Mouse (Mus musculus): ENCODE measurements at regions not wholly inside any gene's neighbourhood (a gene's known extent, or its start where the extent isn't known, plus 50 kb on each side); places are given as distances from the start of the nearest gene placed in this dataset.

- no peak for DNase-seq
- Histone ChIP-seq H3K4me1 (ENCODE audit: control insufficient read depth, insufficient read depth, low read length) (no peaks in the 10 kb centered on the region), H3K9ac (replicated peaks; ENCODE audit: low read length) (no peak overlapping the region), H3K27ac (replicated peaks; ENCODE audit: low read depth, low read length) (no peak overlapping the region), H3K36me3 (ENCODE audit: control insufficient read depth, insufficient read depth, low read length) (no peaks in the 10 kb centered on the region), H3K4me2 (ENCODE audit: low read length) (no peak overlapping the region), H3K4me3 (replicated peaks; ENCODE audit: low read depth, low read length) (no peak overlapping the region), H3K9me3 (ENCODE audit: control insufficient read depth, low read length) (no peaks in the 10 kb centered on the region), H3K27me3 (ENCODE audit: control insufficient read depth, insufficient read depth, low read length) (no peaks in the 10 kb centered on the region)
- no peak for ATAC-seq (ENCODE audit: low FRiP score, low TSS enrichment)
- WGBS, result 89% methylated on average over 1 of the region's 1 CpGs
Observed at GRCm38 (mm10) chr11:90855731-90856130, 167.6 kb upstream of the Tom1l1 start.

GRCm38 (mm10) chr11:90855324-90855723 lies 167.2 kb upstream of the Tom1l1 start:
- DNase-seq, result peak; percentile 44
- no peak overlapping the region for H3K4me2 ChIP-seq (ENCODE audit: low read length)
- no peak overlapping the region for H3K27ac ChIP-seq (replicated peaks; ENCODE audit: low read depth, low read length)
- H3K9me3 ChIP-seq (ENCODE audit: control insufficient read depth, low read length), result no peaks in the 10 kb centered on the region
- WGBS, result 20% methylated on average over 3 of the region's 3 CpGs
- H3K4me1 ChIP-seq (ENCODE audit: control insufficient read depth, insufficient read depth, low read length), result no peaks in the 10 kb centered on the region
- H3K4me3 ChIP-seq (replicated peaks; ENCODE audit: low read depth, low read length), result no peak overlapping the region
- no peaks in the 10 kb centered on the region for H3K27me3 ChIP-seq (ENCODE audit: control insufficient read depth, insufficient read depth, low read length)
- no peak overlapping the region for H3K9ac ChIP-seq (replicated peaks; ENCODE audit: low read length)
- H3K36me3 ChIP-seq (ENCODE audit: control insufficient read depth, insufficient read depth, low read length), result no peaks in the 10 kb centered on the region
- ATAC-seq (ENCODE audit: low FRiP score, low TSS enrichment), result no peak

- no peak overlapping the region for H3K27ac ChIP-seq (replicated peaks; ENCODE audit: low read depth, low read length)
- no peak overlapping the region for H3K4me2 ChIP-seq (ENCODE audit: low read length)
- H3K9me3 ChIP-seq (ENCODE audit: control insufficient read depth, low read length), result no peaks in the 10 kb centered on the region
- H3K36me3 ChIP-seq (ENCODE audit: control insufficient read depth, insufficient read depth, low read length), result no peaks in the 10 kb centered on the region
- H3K27me3 ChIP-seq (ENCODE audit: control insufficient read depth, insufficient read depth, low read length), result no peaks in the 10 kb centered on the region
- H3K9ac ChIP-seq (replicated peaks; ENCODE audit: low read length), result no peak overlapping the region
- no peak for ATAC-seq (ENCODE audit: low FRiP score, low TSS enrichment)
- DNase-seq, result no peak
- no peak overlapping the region for H3K4me3 ChIP-seq (replicated peaks; ENCODE audit: low read depth, low read length)
- no peaks in the 10 kb centered on the region for H3K4me1 ChIP-seq (ENCODE audit: control insufficient read depth, insufficient read depth, low read length)
Observed at GRCm38 (mm10) chr11:90851221-90851620, 163.1 kb upstream of the Tom1l1 start.

- DNase-seq (peak; percentile 31), ATAC-seq (ENCODE audit: low FRiP score, low TSS enrichment) (no peak)
- no peaks in the 10 kb centered on the region for H3K4me1 ChIP-seq (ENCODE audit: control insufficient read depth, insufficient read depth, low read length)
- no peaks in the 10 kb centered on the region for H3K36me3 ChIP-seq (ENCODE audit: control insufficient read depth, insufficient read depth, low read length)
- H3K9me3 ChIP-seq (ENCODE audit: control insufficient read depth, low read length), result peaks cover 5% of the 10 kb centered on the region; the same call in 1 of the 2 replicates
- H3K4me3 ChIP-seq (replicated peaks; ENCODE audit: low read depth, low read length), result no peak overlapping the region
- no peak overlapping the region for H3K27ac ChIP-seq (replicated peaks; ENCODE audit: low read depth, low read length)
- WGBS, result 84% methylated on average over 6 of the region's 6 CpGs
- no peaks in the 10 kb centered on the region for H3K27me3 ChIP-seq (ENCODE audit: control insufficient read depth, insufficient read depth, low read length)
- no peak overlapping the region for H3K9ac ChIP-seq (replicated peaks; ENCODE audit: low read length)
- no peak overlapping the region for H3K4me2 ChIP-seq (ENCODE audit: low read length)
Observed at GRCm38 (mm10) chr11:90844925-90845319, 156.8 kb upstream of the Tom1l1 start.

- ATAC-seq (ENCODE audit: low FRiP score, low TSS enrichment), result no peak
- no peak for DNase-seq
Observed at GRCm38 (mm10) chr11:90844266-90844924, 156.2 kb upstream of the Tom1l1 start.

GRCm38 (mm10) chr11:90838161-90838560 lies 150.0 kb upstream of the Tom1l1 start:
- DNase-seq, result no peak
- WGBS, result 90% methylated on average over 1 of the region's 1 CpGs
- no peak for ATAC-seq (ENCODE audit: low FRiP score, low TSS enrichment)
- H3K9me3 ChIP-seq (ENCODE audit: control insufficient read depth, low read length), result peaks cover 5% of the 10 kb centered on the region; the same call in 1 of the 2 replicates
- H3K4me2 ChIP-seq (ENCODE audit: low read length), result no peak overlapping the region
- no peaks in the 10 kb centered on the region for H3K4me1 ChIP-seq (ENCODE audit: control insufficient read depth, insufficient read depth, low read length)
- H3K27me3 ChIP-seq (ENCODE audit: control insufficient read depth, insufficient read depth, low read length), result no peaks in the 10 kb centered on the region
- H3K9ac ChIP-seq (replicated peaks; ENCODE audit: low read length), result no peak overlapping the region
- H3K27ac ChIP-seq (replicated peaks; ENCODE audit: low read depth, low read length), result no peak overlapping the region
- no peaks in the 10 kb centered on the region for H3K36me3 ChIP-seq (ENCODE audit: control insufficient read depth, insufficient read depth, low read length)
- H3K4me3 ChIP-seq (replicated peaks; ENCODE audit: low read depth, low read length), result no peak overlapping the region

More at GRCm38 (mm10) chr11:90844266-90844924, 156.2 kb upstream of the Tom1l1 start:
- Histone ChIP-seq H3K36me3 (ENCODE audit: control insufficient read depth, insufficient read depth, low read length) (no peaks in the 10 kb centered on the region), H3K4me1 (ENCODE audit: control insufficient read depth, insufficient read depth, low read length) (no peaks in the 10 kb centered on the region), H3K9me3 (ENCODE audit: control insufficient read depth, low read length) (peaks cover 5% of the 10 kb centered on the region; the same call in 1 of the 2 replicates), H3K27me3 (ENCODE audit: control insufficient read depth, insufficient read depth, low read length) (no peaks in the 10 kb centered on the region), H3K9ac (replicated peaks; ENCODE audit: low read length) (no peak overlapping the region), H3K27ac (replicated peaks; ENCODE audit: low read depth, low read length) (no peak overlapping the region), H3K4me3 (replicated peaks; ENCODE audit: low read depth, low read length) (no peak overlapping the region), H3K4me2 (ENCODE audit: low read length) (no peak overlapping the region)
- 58% methylated on average over 15 of the region's 15 CpGs for WGBS

GRCm38 (mm10) chr11:90824761-90825160 lies 136.6 kb upstream of the Tom1l1 start:
- ATAC-seq (ENCODE audit: low FRiP score, low TSS enrichment), result no peak
- peak; percentile 3 for DNase-seq
- Histone ChIP-seq H3K4me3 (replicated peaks; ENCODE audit: low read depth, low read length) (no peak overlapping the region), H3K27me3 (ENCODE audit: control insufficient read depth, insufficient read depth, low read length) (no peaks in the 10 kb centered on the region), H3K9ac (replicated peaks; ENCODE audit: low read length) (no peak overlapping the region), H3K4me2 (ENCODE audit: low read length) (no peak overlapping the region), H3K9me3 (ENCODE audit: control insufficient read depth, low read length) (no peaks in the 10 kb centered on the region), H3K4me1 (ENCODE audit: control insufficient read depth, insufficient read depth, low read length) (no peaks in the 10 kb centered on the region), H3K27ac (replicated peaks; ENCODE audit: low read depth, low read length) (no peak overlapping the region), H3K36me3 (ENCODE audit: control insufficient read depth, insufficient read depth, low read length) (no peaks in the 10 kb centered on the region)
- WGBS, result 76% methylated on average over 5 of the region's 5 CpGs

- 86% methylated on average over 2 of the region's 2 CpGs for WGBS
- Histone ChIP-seq H3K4me1 (ENCODE audit: control insufficient read depth, insufficient read depth, low read length) (no peaks in the 10 kb centered on the region), H3K36me3 (ENCODE audit: control insufficient read depth, insufficient read depth, low read length) (no peaks in the 10 kb centered on the region), H3K27me3 (ENCODE audit: control insufficient read depth, insufficient read depth, low read length) (no peaks in the 10 kb centered on the region), H3K9me3 (ENCODE audit: control insufficient read depth, low read length) (no peaks in the 10 kb centered on the region), H3K9ac (replicated peaks; ENCODE audit: low read length) (no peak overlapping the region), H3K4me2 (ENCODE audit: low read length) (no peak overlapping the region), H3K27ac (replicated peaks; ENCODE audit: low read depth, low read length) (no peak overlapping the region), H3K4me3 (replicated peaks; ENCODE audit: low read depth, low read length) (no peak overlapping the region)
- ATAC-seq (ENCODE audit: low FRiP score, low TSS enrichment), result no peak
- DNase-seq, result no peak
Observed at GRCm38 (mm10) chr11:90816727-90817126, 128.6 kb upstream of the Tom1l1 start.

GRCm38 (mm10) chr11:90814471-90814870 lies 126.3 kb upstream of the Tom1l1 start:
- Histone ChIP-seq H3K9ac (replicated peaks; ENCODE audit: low read length) (no peak overlapping the region), H3K9me3 (ENCODE audit: control insufficient read depth, low read length) (no peaks in the 10 kb centered on the region), H3K4me2 (ENCODE audit: low read length) (no peak overlapping the region), H3K27me3 (ENCODE audit: control insufficient read depth, insufficient read depth, low read length) (no peaks in the 10 kb centered on the region), H3K27ac (replicated peaks; ENCODE audit: low read depth, low read length) (no peak overlapping the region), H3K4me3 (replicated peaks; ENCODE audit: low read depth, low read length) (no peak overlapping the region), H3K4me1 (ENCODE audit: control insufficient read depth, insufficient read depth, low read length) (no peaks in the 10 kb centered on the region), H3K36me3 (ENCODE audit: control insufficient read depth, insufficient read depth, low read length) (no peaks in the 10 kb centered on the region)
- DNase-seq (no peak), ATAC-seq (ENCODE audit: low FRiP score, low TSS enrichment) (no peak)
- 93% methylated on average over 5 of the region's 5 CpGs for WGBS
